Mouse (Mus musculus) neural tube, embryonic 14.5 days (tissue): ENCODE measurements around the gene Mnd1. TPM values are rescaled to one million over a fixed set of nuclear protein-coding genes. Genes with fewer than 3 reads are reported as not detected.

Experiments used
- ATAC-seq: fragments of 200-750 bp; cut with Nextera tagmentation; 2 replicates; pipeline ENCODE4 v1.8.0; 2017; ENCODE audit warnings: low read depth, mild to moderate bottlenecking, moderate TSS enrichment, moderate library complexity
- H3K27ac ChIP-seq: fragments of 300-500 bp; sonication (generic); 2 replicates; pipeline ENCODE4 v1.5.1; 2014; ENCODE audit warnings: low read depth, mild to moderate bottlenecking, control low read depth, low read length, moderate library complexity, mixed read lengths
- H3K27me3 ChIP-seq: fragments of 300-500 bp; sonication (generic); 2 replicates; pipeline ENCODE4 v1.6.1; 2014; ENCODE audit warnings: low read length; ENCODE audit not compliant: control insufficient read depth, insufficient read depth
- H3K36me3 ChIP-seq: fragments of 300-500 bp; sonication (generic); 2 replicates; pipeline ENCODE4 v1.6.1; 2014; ENCODE audit warnings: low read length, mixed read lengths; ENCODE audit not compliant: control insufficient read depth, insufficient read depth
- H3K4me1 ChIP-seq: fragments of 300-500 bp; sonication (generic); 2 replicates; pipeline ENCODE4 v1.6.1; 2014; ENCODE audit warnings: low read length; ENCODE audit not compliant: control insufficient read depth, insufficient read depth
- H3K4me2 ChIP-seq: fragments of 300-500 bp; sonication (generic); 2 replicates; pipeline ENCODE4 v1.6.1; 2014; ENCODE audit warnings: mild to moderate bottlenecking, low read depth, low read length, control low read depth
- H3K4me3 ChIP-seq: fragments of 300-500 bp; sonication (generic); 2 replicates; pipeline ENCODE4 v1.5.1; 2014; ENCODE audit warnings: low read depth, low read length, control low read depth, mixed read lengths
- H3K9ac ChIP-seq: fragments of 300-500 bp; sonication (generic); replicated peaks from 2 replicates; pipeline ENCODE4 v1.6.1; 2014; ENCODE audit warnings: low read depth, mild to moderate bottlenecking, control low read depth, low read length, mixed read lengths
- H3K9me3 ChIP-seq: fragments of 300-500 bp; sonication (generic); 2 replicates; pipeline ENCODE4 v1.6.1; 2016; ENCODE audit warnings: low read length; ENCODE audit not compliant: control insufficient read depth
- WGBS: fragments of 180-500 bp; shearing (Covaris S2); extraction: QIAGEN DNeasy Blood & Tissue Kit; methylation state at CpG from one replicate; pipeline ENCODE4 v1.1.7; 2014; 5-methylcytosine and 5-hydroxymethylcytosine counted together
- polyA plus RNA-seq: library from polyadenylated mRNA; unstranded; fragments of >200 nt; fragmentation: Nextera tagmentation; extraction: Ambion mirVana; gene quantifications from 2 replicates; pipeline ENCODE4 v1.2.1, GENCODE M21; 2014

Mnd1 gene
- polyA plus RNA-seq, 1 experiment from 2014 or later = 1.2 TPM

GRCm38 (mm10) chr3:84038126-84038525 lies 117.5 kb downstream of the Mnd1 start:
- ATAC-seq = no peak
- H3K27ac ChIP-seq = no peak overlapping the region
- H3K9ac ChIP-seq = peak overlapping the region; percentile 96; the same call in 1 of the 2 replicates
- no peaks in the 10 kb centered on the region for H3K27me3 ChIP-seq
- H3K4me1 ChIP-seq = peaks cover 34% of the 10 kb centered on the region
- H3K36me3 ChIP-seq = no peaks in the 10 kb centered on the region
- H3K9me3 ChIP-seq = no peaks in the 10 kb centered on the region
- H3K4me2 ChIP-seq = peak overlapping the region; percentile 96
- WGBS = 29% methylated on average over 1 of the region's 1 CpGs
- peak overlapping the region; percentile 98 for H3K4me3 ChIP-seq

Other genes with a start within 250 kb of the Mnd1 start
- 63.6 and 71.4 TPM in 2 replicates for gene Tmem131l, start 115.6 kb downstream of the Mnd1 start, polyA plus RNA-seq
- gene Gm6525, start 18.3 kb upstream of the Mnd1 start, polyA plus RNA-seq = 3.6 and 4.6 TPM in 2 replicates
- gene Trim2, start 151.1 kb upstream of the Mnd1 start, polyA plus RNA-seq = 136 and 139 TPM in 2 replicates